Mouse (Mus musculus) C2C12 (cell line): Measurements from ENCODE around the gene Camkk2. TPM values are rescaled to one million over a fixed set of nuclear protein-coding genes. Genes with fewer than 3 reads are reported as not detected.

Experiments used
- H3K27me3 ChIP-seq: one replicate; pipeline ENCODE4 v1.6.1; 2011; ENCODE audit not compliant: control insufficient read depth, insufficient read depth, insufficient read length
- H3K36me3 ChIP-seq: one replicate; pipeline ENCODE4 v1.6.1; 2011; ENCODE audit not compliant: control insufficient read depth, insufficient read depth
- H3K4me3 ChIP-seq: one replicate; pipeline ENCODE4 v1.5.1; 2011; ENCODE audit warnings: mild to moderate bottlenecking, control low read depth; ENCODE audit not compliant: poor library complexity, insufficient read depth, severe bottlenecking
- H3K79me2 ChIP-seq: one replicate; pipeline ENCODE4 v1.6.1; 2011; ENCODE audit not compliant: control insufficient read depth, insufficient read depth
- H3K79me3 ChIP-seq: one replicate; pipeline ENCODE4 v1.6.1; 2011; ENCODE audit warnings: low read depth, control low read depth
- H3ac ChIP-seq: one replicate; pipeline ENCODE3; 2011; ENCODE audit warnings: low read depth; ENCODE audit not compliant: control insufficient read depth, insufficient read length
- CEBPB ChIP-seq: IDR thresholded peaks from one replicate; pipeline ENCODE4 v1.6.1; 2011; ENCODE audit warnings: low read depth, mild to moderate bottlenecking, control low read depth, moderate library complexity
- CTCF ChIP-seq: IDR thresholded peaks from one replicate; pipeline ENCODE4 v1.5.1; 2011; ENCODE audit not compliant: control insufficient read depth, insufficient read depth, insufficient read length
- FOSL1 ChIP-seq: IDR thresholded peaks from one replicate; pipeline ENCODE4 v1.8.0; 2011; ENCODE audit warnings: mild to moderate bottlenecking, low read length; ENCODE audit not compliant: poor library complexity, insufficient read depth, severe bottlenecking
- MAX ChIP-seq: IDR thresholded peaks from one replicate; pipeline ENCODE4 v1.6.1; 2011; ENCODE audit warnings: mild to moderate bottlenecking, control low read depth
- MYOD1 ChIP-seq: IDR thresholded peaks from one replicate; pipeline ENCODE4 v1.6.1; 2011; ENCODE audit warnings: low read depth; ENCODE audit not compliant: control insufficient read depth, insufficient read length
- MYOG ChIP-seq: IDR thresholded peaks from one replicate; pipeline ENCODE4 v1.6.1; 2011; ENCODE audit not compliant: control insufficient read depth, insufficient read length; ENCODE audit errors: extremely low read depth
- USF1 ChIP-seq: IDR thresholded peaks from one replicate; pipeline ENCODE4 v1.6.1; 2011; ENCODE audit warnings: low read depth, mild to moderate bottlenecking, control low read depth, moderate library complexity
- polyA plus RNA-seq: library from polyadenylated mRNA; unstranded; fragments of >200 nt; fragmentation: generic; extraction: Trizol; gene quantifications from one replicate; pipeline ENCODE4 v1.2.1, GENCODE M21; 2012; ENCODE audit warnings: missing spikeins

Camkk2 gene
- polyA plus RNA-seq, 1 experiment, result 15.4 TPM

- Histone ChIP-seq H3K27me3 (no peaks in the 10 kb centered on the region), H3K79me2 (no peaks in the 10 kb centered on the region), H3K4me3 (no peak overlapping the region), H3ac (no peak overlapping the region), H3K36me3 (no peaks in the 10 kb centered on the region), H3K79me3 (no peaks in the 10 kb centered on the region)
- no peak for TF ChIP-seq MYOG
- no peak for TF ChIP-seq MAX
- no peak for TF ChIP-seq CTCF
- no peak for TF ChIP-seq CEBPB
- no peak for TF ChIP-seq FOSL1
Measured at GRCm38 (mm10) chr5:122703574-122703973, 75.6 kb downstream of the Camkk2 start.

DNA sequence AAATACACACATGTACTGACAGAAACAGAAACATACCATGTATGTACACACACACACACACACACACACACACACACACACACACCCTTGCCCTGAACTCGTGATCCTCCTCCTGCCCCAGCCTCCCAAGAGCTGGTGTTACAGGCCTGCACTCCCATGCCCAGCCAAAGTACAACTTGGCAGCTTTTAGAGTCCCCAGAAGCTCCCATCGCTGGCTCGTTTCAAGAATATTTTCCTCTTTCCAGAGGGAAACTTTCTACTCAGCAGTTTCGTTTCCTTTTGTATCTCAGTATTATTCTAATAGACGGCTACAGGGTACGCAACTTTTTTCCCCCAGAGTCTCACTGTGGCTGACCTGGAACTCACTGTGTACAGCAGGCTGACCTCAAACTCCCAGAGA lies 77.1 kb downstream of the Camkk2 start:
- no peak for TF ChIP-seq MYOG
- no peak for TF ChIP-seq MYOD1
- TF ChIP-seq USF1, result no peak
- TF ChIP-seq CTCF, result no peak
- no peak for TF ChIP-seq MAX
- no peak for TF ChIP-seq FOSL1
- no peak for TF ChIP-seq CEBPB
- Histone ChIP-seq H3K79me3 (no peaks in the 10 kb centered on the region), H3K27me3 (no peaks in the 10 kb centered on the region), H3K4me3 (no peak overlapping the region), H3ac (no peak overlapping the region), H3K79me2 (no peaks in the 10 kb centered on the region), H3K36me3 (no peaks in the 10 kb centered on the region)

GRCm38 (mm10) chr5:122700837-122701212 lies 78.4 kb downstream of the Camkk2 start:
- TF ChIP-seq CTCF (no peak), MAX (no peak), FOSL1 (no peak), MYOD1 (no peak), USF1 (no peak), CEBPB (no peak), MYOG (no peak)
- H3K79me3 ChIP-seq, result no peaks in the 10 kb centered on the region
- no peaks in the 10 kb centered on the region for H3K27me3 ChIP-seq
- no peak overlapping the region for H3ac ChIP-seq
- no peaks in the 10 kb centered on the region for H3K36me3 ChIP-seq
- no peaks in the 10 kb centered on the region for H3K79me2 ChIP-seq
- no peak overlapping the region for H3K4me3 ChIP-seq

- TF ChIP-seq CTCF (no peak), FOSL1 (no peak), MYOG (no peak), USF1 (no peak)
- H3ac ChIP-seq, result no peak overlapping the region
- no peaks in the 10 kb centered on the region for H3K36me3 ChIP-seq
- H3K27me3 ChIP-seq, result no peaks in the 10 kb centered on the region
- no peaks in the 10 kb centered on the region for H3K79me3 ChIP-seq
- H3K4me3 ChIP-seq, result no peak overlapping the region
- no peaks in the 10 kb centered on the region for H3K79me2 ChIP-seq
Measured at GRCm38 (mm10) chr5:122700109-122700836, 78.9 kb downstream of the Camkk2 start.

GRCm38 (mm10) chr5:122698701-122699060 lies 80.5 kb downstream of the Camkk2 start:
- no peaks in the 10 kb centered on the region for H3K36me3 ChIP-seq
- H3K27me3 ChIP-seq, result no peaks in the 10 kb centered on the region
- no peak overlapping the region for H3ac ChIP-seq
- no peaks in the 10 kb centered on the region for H3K79me3 ChIP-seq
- no peaks in the 10 kb centered on the region for H3K79me2 ChIP-seq
- TF ChIP-seq FOSL1, result no peak
- no peak overlapping the region for H3K4me3 ChIP-seq

DNA sequence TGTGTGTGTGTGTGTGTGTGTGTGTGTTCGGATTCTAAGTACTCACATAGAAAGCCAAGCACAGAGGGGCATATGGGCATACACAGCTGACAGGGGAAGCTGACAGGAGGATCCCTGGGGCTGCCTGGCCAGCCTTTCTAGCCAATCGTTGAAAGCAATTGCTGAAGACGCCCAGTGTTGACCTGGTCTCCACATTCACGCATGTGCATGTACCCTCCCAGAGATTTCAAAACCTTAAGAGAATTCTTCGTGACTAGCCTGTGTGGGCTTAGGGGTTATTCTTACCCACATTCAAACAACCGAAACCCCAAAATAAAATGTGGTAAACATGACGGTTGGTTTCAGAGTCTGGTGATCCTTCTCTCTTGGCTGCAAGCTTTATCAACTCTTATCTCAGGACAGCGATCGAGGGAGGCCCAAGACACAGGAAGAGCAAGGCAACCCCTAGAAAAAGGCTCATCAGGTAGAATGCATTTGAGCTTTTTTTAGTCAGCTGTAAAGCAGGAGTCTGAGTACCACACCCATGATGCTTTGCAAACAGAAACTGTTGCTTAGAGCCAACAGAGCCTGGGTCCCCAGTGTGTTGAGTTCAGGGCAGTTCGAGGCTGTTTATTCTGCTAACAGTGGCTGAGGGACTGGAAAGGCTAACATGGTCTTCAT lies 81.0 kb downstream of the Camkk2 start:
- no peaks in the 10 kb centered on the region for H3K79me3 ChIP-seq
- H3ac ChIP-seq, result no peak overlapping the region
- no peaks in the 10 kb centered on the region for H3K27me3 ChIP-seq
- H3K36me3 ChIP-seq, result no peaks in the 10 kb centered on the region
- TF ChIP-seq CEBPB (no peak), FOSL1 (no peak), MYOG (no peak), MAX (no peak), CTCF (no peak), USF1 (no peak), MYOD1 (no peak)
- H3K79me2 ChIP-seq, result no peaks in the 10 kb centered on the region
- no peak overlapping the region for H3K4me3 ChIP-seq
